Mouse (Mus musculus) T-helper 17 cell (primary cell): Measurements from ENCODE around the gene Pcbd2.

Experiments
- in situ Hi-C, 2 experiments: fragments of 300-600 bp; cut with MboI, MseI; formaldehyde crosslinking; loops; 1 replicate in 1 of 2; 2 replicates in 1 of 2; pipeline ENCODE4 v1.15.1; 2025; ENCODE audit warnings: high pct_unique_total_duplicates in 2 of 2

Pcbd2 gene

DNA sequence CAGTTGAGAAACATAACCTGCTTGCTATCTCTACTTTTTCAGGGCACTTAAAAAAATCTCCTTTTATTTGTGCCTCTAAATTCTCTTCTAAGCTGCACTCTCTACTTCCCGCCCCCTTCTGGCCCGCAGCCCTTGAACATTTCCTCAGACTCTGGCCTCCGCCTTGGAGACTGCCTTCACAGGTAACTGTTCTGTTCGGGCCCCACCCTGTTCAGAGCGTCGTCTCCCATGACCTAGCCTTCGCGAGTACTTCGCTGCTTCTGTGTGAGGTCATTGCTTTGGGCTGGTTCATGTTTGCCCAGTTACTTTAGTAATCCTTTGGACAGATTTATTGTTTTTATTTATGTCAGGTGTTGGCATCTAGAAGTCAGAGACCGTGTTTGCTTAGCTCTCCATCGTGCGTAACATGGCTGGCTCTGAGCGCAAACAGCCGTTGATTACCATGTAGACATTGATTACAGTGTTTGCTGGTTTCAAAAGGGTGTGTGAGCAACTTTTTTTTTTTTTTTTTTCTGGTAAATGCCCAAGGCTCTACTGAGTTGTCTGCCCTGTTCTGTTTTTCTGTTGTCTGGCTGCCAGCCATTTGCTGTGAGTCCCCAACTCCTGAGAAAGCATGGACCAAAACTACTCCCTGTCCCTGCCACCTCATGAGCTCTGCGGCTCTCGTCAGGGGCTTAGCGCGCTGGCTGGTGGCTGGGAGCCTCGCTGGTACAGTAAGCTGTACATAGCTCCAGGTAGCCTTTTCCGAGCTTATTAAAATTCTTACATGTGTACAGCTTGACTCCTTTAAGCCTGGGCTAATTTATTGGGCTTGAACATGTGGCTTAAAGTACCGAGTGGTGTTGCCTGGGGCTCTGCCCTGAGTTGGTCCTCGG, 6.7 kb downstream of the Pcbd2 start:
- in situ Hi-C loops = no loop called here

DNA sequence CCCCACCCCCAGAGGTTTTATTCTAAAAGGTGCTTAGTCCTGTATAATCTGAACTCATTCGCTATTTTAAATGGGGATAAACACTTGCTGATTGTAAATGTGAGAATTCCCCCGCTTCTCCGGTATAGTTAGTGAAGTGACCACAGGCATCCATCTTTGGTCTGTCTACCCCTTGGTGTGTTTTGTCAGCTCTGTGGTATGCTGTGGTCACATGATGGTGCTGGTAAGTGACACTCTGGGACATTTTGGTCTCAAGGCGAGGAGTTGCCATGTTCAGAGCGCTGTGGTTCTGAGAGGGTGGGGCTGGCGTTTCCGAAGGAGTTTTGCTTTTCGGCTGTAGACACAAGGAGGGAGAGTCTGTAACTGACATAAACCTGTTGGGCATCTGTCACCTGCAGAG, 10.7 kb downstream of the Pcbd2 start:
- in situ Hi-C loops = no loop called here

DNA sequence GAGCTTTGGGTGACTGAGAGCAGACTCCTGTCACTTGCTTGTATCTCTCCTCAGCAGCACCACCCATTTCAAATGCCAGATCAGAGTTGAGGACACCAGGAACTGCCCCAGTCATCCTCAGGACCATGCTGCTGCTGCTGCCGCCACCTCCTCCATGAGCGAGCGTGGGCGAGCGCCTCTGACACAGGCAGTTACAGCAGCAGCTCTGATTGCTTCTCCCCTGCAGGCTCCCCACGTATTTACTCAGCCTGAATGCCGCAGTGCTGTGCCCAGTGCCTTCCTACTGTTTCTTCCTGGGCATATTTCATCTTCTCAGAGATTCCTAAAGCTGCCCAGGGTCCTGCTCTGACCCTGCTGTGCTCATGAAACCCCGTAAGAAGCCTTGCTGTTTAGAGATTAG, 15.1 kb downstream of the Pcbd2 start:
- in situ Hi-C loops = loop anchor here (5.0 to 10.0 kb wide), 2 partner anchors 330 to 748 kb away; no protein-coding TSS in a partner anchor

DNA sequence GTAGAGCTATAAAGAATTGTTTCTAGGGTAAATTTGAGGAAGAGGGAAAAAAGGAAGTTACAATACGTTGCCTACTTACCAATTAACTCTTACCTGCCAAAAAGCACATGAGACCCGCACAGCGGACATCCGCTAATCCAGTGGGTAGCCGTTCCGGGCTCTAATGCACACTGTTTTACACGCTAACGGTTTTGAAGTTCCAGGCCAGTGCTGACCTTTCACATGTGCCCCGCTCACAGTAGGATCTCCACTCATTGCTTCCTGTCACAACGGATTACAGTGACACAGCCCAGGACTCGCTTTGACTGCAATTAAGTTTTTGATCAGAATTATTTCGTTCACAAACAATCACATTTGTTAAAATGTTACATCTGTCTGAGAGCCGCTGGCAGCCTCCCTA, 27.2 kb downstream of the Pcbd2 start:
- in situ Hi-C loops = loop anchor here in 1 of 2 experiments (25.0 kb wide), 1 partner anchor 1017 kb away; the partner anchor contains the start of gene Gprin1

DNA sequence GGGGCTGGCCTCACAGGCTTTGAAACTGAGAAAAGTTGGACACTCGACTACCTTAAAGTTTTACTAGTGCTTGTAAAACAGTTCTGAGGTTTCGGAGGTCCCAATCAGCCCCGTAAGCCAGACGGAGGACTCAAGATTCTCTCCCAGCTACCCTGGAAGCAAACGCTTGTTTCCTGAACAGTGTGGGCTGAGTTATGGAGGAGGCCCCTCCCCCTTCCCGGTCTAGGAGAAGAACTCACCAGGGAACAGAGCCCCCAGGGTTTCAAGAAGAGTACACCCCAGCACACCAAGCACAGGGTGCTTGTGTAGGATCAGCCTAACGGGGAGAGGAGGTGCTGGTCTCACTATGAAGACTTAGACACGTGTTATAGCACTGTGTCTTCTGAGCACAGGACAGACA, 29.6 kb downstream of the Pcbd2 start:
- in situ Hi-C loops = loop anchor here in 1 of 2 experiments (25.0 kb wide), 1 partner anchor 1019 kb away; the partner anchor contains the start of gene Gprin1

DNA sequence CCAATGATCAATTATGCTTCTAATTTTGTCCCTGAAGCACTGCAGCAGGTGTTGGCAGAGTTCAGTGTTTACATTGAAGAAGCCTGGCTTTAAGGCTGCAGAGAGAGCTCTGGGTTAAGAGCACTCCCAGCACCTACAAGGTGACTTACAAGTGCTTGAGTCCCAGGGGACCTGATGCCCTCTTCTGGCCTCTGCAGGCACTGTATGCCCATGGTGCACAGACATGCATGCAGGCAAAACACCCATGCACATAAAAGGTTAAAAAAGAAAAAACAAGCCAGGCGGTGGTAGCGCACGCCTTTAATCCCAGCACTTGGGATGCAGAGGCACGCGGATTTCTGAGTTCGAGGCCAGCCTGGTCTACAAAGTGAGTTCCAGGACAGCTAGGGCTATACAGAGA, 30.5 kb downstream of the Pcbd2 start:
- in situ Hi-C loops = loop anchor here in 1 of 2 experiments (25.0 kb wide), 1 partner anchor 1020 kb away; the partner anchor contains the start of gene Gprin1

DNA sequence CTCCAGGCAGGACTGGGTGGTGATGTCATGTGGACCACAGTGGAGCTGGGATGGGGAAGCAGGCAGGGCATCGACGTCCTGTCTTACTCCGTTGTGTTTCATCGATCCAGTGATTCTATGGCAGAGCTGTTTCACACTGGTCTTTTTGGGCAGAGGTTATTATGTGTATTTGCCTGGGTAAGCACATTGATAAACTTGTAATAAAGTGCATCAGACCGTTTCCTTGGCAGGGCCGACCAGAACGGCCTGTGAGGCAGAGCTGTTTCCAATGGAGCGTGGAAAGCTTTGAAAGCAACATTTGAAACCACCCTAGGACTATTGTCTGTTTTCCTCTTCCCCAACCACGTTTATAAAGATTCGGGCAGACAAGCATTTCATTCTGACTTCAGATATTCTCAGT, 33.4 kb downstream of the Pcbd2 start:
- in situ Hi-C loops = loop anchor here in 1 of 2 experiments (25.0 kb wide), 1 partner anchor 1023 kb away; the partner anchor contains the start of gene Gprin1

DNA sequence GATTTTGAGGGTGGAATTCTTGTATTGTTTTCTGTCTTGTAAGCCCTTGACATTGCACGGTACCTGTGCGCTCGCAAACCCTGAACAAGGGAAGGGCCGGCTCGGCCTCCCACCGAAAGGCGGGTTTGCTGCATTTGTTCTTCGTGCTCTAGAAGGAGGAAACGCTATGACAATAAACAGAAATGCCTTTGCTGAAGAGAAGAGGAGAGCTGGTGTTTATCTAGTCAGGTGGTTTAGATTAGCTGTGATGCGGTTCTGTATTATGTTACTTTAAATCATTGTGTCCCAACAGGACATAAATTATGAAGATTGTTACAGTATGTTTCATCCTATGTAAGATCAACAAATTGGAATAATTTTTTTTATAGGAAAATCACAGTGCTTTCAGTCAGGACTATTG, 34.3 kb downstream of the Pcbd2 start:
- in situ Hi-C loops = loop anchor here in 1 of 2 experiments (25.0 kb wide), 1 partner anchor 1024 kb away; the partner anchor contains the start of gene Gprin1

DNA sequence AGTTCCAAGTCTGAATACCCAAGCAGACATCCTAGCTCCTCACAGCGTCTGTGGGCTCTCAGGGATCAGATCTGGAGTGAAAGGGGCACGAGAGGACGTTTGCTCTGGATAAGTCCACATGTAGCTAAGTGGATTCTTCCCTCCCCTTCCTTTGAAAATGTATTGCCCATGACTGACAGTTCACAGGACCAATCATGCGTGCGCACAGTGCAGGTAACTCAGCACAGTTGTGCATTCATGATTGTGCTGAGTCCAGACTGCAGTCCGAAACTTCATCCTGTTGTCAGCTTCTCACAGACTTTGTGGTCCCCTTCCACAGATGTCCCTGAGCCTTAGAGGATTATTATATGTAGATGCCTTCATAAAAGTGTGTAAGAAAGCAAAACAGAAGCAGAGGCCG, 47.2 kb downstream of the Pcbd2 start:
- in situ Hi-C loops = loop anchor here in 1 of 2 experiments (25.0 kb wide), 1 partner anchor 1037 kb away; the partner anchor contains the start of gene Gprin1

DNA sequence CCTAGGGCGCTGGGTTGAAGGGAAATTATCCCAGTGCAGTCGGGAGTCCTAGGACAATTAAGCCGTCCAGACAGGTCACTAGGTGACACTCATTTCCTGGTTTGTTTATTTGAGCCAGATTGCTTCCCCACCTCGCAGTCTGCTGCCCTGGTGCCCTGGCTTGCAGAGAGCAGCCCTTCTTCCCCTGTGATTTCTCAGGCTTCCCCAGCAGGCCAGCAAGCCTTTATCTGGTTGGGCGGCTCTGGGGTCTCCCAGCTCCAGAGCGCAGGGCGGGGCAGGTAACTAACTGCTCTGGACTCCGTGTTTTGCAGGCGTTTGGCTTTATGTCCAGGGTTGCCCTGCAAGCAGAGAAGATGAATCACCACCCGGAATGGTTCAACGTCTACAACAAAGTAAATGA, 47.9 kb downstream of the Pcbd2 start:
- in situ Hi-C loops = no loop called here

DNA sequence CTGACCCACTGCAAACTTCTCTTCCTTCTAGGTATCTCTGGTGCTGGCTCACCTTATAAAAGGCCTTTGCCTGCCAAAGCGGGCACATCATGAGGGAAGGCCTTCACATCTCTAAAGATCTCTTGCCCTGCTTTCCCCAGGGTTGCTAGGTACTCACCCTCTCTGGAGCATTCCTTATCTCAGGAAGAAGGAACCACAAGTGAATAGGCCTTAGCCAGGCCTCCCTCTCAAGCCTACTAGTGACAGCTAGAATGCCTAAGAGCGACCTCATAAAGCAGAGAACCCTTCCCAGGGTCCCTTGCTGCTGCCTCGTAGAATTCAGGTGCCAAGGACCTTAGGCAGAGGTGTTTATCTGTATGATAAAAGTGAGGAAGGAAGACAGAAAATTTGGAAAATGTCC, 57.1 kb downstream of the Pcbd2 start, which contains the start of gene Catsper3:
Catsper3 (plus strand) TSS at position 301 of the 400 bp plus-strand sequence.
- in situ Hi-C loops = no loop called here

DNA sequence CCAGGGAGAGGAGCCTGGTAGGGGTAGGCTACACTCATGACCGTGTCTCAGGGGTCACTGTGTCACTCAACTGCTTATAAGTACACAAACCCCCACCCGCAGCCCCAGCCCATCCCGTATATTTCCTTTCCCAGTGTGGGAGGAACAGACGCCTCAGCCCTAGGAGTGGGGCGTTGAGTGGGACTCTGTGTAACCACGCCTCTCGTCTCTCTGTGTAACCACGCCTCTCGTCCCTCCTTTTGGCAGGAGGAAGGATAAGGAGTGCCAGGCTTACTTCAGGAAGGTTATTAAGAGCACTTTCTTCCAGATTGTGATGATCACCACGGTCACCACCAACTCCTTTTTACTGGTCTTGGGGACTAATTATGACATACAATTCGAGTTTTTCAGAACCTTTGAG, 59.0 kb downstream of the Pcbd2 start:
- in situ Hi-C loops = no loop called here

DNA sequence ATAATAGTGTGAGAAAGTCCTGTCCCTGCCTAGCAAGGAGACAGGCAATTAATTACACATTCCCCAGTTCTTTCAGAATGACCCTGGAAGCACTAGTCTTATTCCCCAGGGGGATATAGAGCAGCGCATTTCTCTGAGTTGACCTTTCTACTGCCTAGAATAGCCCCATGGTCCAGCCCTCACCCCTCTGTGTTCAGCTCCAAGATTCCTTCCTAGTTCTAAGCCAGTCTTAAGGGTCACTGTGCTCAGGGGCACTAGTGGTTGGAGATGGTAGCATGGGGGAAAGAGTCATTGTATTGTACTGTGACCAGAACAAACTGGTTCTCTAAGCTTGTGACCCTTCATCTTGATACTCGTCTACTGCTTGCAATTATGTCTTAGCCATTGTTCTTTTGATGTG, 74.1 kb downstream of the Pcbd2 start:
- in situ Hi-C loops = no loop called here

DNA sequence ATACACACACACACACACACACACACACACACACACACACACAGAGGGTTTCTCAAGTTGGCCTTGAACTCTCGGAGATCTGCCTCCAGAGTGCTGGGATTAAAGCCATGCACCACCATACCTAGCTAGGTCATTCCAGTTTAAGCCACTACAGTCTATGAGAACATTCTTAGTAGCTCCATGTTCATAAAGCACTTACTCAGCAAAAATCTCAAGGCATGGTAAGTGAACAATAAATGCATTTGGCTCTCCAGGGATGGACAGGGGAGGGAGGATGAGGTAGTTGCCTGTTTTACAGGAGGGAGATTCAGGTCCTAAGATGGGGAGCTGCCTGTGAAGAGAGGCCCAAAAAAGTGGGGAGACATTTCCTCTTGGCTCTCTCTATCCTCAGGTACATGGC, 76.8 kb downstream of the Pcbd2 start:
- in situ Hi-C loops = no loop called here

DNA sequence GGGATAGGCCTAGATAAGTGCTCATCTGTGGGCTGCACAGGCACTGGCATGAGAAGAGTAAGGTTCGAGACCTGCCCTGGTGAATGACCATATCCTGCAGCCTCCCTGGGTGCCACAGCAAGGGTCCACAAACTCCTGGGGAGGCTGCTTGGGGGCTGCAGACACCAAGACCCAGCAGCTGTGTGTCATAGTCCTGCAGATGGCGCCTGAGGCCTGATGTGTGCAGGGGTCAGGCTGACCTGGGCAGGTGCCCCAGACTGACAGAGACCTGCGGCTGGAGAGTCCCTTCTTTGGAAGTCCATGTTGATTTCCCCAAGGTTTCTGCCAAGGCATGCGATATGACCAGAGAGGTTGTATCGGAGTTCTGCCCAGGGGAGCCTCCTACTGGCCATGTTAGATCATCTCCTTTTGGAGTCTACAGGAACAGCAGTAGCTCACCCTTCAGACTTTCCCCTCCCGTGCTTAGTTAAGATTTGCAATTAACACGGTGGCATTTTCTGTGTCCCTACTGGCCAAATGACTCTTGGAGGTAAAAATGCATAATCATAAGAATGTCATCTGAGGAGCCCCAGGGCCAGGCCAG, 82.0 kb downstream of the Pcbd2 start:
- in situ Hi-C loops = no loop called here

DNA sequence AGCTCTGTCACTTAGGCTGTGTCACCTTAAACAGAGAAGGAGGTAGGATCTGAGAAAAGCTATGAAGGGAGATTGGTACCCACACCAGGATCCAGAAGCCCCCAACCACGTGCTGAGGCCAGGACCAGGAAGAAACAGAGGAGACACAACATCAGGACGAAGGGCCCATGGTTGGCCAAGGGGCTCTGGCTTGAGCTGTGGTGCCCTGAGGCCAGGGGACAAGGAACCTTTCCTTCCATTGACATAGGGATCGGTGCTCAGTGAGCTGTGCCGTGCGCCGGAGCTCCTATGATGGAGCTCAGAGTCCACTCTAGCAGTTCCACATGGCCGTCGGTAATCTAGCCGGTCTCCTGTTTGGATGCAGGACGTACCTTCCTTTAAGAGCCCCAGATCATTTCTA, 82.5 kb downstream of the Pcbd2 start:
- in situ Hi-C loops = no loop called here

DNA sequence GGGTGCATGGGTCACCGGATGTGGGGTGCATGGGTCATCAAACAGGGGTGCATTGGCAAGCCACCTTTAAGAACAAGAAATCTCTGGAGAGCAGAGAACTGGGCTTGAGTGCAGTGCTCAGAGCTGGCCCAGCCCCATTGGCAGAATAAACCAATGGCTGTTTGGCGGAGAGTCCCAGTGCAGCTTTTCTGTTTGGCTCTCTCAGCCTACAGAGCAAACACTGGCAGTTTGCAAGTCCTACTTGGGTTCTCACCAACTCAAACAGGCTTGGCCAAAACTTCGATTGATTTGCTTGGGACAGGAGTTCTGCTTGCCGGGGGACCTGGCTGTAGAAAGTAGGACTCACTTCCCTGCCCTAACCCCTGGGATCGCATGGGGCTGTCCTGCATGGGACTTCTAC, 83.8 kb downstream of the Pcbd2 start:
- in situ Hi-C loops = no loop called here

DNA sequence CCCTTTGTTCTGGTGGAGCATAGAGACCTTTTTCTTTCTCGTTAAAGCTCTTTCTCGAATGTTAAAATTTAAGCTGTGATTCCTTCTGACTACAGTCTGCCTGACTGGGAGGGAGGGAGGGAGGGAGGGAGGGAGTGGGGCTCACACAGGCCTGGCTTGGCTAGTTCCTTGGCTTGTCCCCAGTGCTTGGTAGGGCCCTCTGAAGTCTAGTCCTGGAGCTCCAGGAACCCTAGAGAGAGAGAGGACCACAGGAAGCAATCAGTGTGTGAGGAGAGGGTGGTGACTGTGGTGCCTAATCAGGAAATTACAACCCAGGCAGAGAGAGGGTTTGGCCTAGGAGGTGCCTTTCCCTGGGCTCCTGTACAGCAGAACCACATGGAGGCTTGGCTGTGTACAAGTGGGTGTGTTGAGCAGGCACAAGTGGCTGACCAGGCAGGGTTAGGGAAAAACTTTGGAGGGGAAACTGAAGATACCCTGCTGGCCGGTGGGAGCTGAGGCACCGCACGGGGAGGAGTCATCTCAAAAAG, 86.4 kb downstream of the Pcbd2 start:
- in situ Hi-C loops = no loop called here

DNA sequence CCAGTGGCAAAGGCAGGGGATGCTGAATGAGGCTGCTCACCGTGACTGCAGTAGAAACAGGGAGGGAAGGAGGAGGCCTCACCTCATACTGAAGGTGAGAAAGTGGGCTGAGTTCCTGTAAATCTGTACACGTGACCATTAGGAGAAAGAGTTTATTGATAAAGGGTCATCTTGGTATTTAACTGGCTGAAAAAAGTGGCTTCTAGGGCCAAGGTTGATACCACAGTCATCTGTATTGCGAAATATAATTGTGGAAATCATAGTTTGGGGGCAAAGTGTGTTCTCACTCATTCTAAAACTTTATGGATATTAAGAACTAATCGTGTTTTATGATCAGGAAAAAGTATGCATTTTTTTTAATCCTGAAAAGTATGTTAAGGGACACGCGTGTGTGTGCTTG, 87.7 kb downstream of the Pcbd2 start:
- in situ Hi-C loops = no loop called here

DNA sequence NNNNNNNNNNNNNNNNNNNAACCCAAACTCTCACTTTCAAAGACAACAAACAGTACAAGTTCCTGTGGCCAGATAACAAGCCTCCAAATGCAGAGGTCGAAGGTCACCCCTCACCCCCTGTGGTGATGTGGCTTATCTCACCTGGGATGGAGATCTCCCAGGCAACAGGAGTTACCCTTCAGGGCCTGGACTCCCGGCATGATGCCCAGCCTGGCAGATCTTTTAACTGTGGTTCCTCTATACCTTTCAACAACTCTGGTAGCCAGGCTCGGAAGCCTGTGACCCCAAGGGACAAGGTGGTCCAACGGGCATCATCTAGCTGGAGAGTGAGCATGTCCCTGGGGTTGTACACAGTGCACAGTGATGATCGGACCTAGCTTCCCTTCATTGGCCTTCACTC, 95.3 kb downstream of the Pcbd2 start:
- in situ Hi-C loops = loop anchor here in 1 of 2 experiments (10.0 kb wide), 1 partner anchor 1942 kb away; no protein-coding TSS in a partner anchor

DNA sequence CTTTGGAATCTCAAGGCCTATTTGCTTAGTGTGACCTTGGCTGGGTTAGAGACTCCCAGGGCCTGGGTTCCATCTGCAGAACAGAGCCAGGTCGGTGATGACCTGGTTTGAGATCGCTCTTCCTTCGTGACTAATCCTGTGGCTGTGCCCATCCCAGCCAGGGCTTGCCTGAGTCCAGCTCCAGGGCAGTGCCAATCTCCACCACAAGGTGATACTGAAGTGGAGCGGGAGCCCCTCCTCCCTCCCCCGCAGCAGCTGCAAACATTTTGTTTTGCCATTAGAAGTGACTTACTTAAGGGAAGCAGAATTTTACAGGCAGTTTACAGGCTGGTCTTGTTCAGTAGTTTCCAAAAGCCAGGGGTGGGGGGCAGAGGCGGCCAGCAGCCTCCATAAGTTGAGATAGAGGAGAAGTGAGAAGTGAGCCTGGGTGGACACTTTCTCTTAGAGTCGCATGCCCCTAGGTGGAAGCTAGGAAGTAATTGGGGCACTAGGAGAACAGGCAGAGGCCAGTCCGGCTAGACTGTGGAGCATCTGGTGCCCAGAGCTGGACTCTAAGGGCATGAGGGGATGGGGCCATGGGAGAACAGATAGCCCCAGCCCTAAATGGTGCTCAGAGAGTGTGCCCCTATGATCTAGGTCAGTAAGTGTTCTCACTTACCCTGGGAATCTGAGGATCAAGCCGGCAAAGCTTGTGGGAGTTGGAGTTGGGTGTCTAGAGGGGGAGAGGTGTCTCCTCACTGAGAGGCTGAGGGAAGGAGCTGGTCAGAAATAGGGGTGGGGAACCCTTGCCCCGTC, 97.2 kb downstream of the Pcbd2 start:
- in situ Hi-C loops = loop anchor here in 1 of 2 experiments (10.0 kb wide), 1 partner anchor 1940 kb away; no protein-coding TSS in a partner anchor
